Mouse (Mus musculus) mature B cell (primary cell): Measurements from ENCODE around the gene Pcsk7.

ENCODE experiments used
- in situ Hi-C: fragments of 300-500 bp; cut with MboI; formaldehyde crosslinking; loops from 2 replicates; pipeline ENCODE4 v1.14.3; 2019

Gene Pcsk7

GRCm38 (mm10) chr9:45961855-45962254 lies 55.6 kb downstream of the Pcsk7 start:
- in situ Hi-C loops, result no loop called here

DNA sequence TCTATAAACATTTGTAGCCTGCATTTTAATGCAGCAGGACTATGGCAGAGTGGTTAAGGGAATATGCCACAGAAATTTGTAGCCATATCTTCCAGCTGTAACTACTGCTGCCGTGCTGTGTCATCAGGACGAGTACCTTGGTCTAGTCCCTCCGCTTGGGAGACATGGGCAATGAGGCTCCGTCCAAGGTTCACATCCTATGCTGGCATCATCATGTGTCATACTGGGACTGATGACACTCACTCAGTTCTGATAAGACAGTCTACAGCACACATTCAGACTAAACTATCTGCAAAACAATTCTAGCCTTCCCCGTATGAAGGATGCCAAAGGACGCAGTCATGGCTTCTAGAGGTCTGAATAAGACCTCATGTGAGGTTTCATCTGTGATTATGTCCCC lies 57.3 kb downstream of the Pcsk7 start:
- in situ Hi-C loops, result no loop called here

GRCm38 (mm10) chr9:45976884-45977283 lies 70.6 kb downstream of the Pcsk7 start:
- in situ Hi-C loops, result no loop called here
